Mouse (Mus musculus) ovary, postnatal 36 days (tissue): Measurements from ENCODE around the gene Galk1.

Source experiments
- DNase-seq: peaks from one replicate; pipeline ENCODE4 v3.0.0; 2022; ENCODE audit warnings: low spot score, mixed read lengths

The Galk1 gene

DNA sequence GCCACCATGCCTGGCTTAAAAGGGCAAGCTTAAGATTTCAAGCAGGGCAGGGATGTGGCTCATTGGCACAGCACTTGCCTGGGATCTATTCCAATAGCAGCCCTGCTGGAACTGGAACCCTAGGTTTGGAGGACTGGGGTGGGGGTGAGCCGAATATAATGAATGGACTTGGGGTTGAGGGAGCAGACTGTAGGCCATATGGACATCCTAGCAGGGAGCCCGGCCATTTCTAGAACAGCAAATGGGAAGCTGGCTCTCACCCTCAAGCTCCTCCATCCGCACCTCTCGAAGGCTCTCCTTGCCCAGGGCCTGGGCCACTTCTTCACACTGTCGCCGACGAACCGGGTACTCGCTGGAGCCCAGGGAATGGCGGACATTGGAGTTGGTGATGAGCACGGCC is 2.9 kb downstream of the Galk1 start:
- DNase-seq: no peak

- DNase-seq: no peak
Observed at GRCm38 (mm10) chr11:116008832-116009375, 3.6 kb downstream of the Galk1 start.

DNA sequence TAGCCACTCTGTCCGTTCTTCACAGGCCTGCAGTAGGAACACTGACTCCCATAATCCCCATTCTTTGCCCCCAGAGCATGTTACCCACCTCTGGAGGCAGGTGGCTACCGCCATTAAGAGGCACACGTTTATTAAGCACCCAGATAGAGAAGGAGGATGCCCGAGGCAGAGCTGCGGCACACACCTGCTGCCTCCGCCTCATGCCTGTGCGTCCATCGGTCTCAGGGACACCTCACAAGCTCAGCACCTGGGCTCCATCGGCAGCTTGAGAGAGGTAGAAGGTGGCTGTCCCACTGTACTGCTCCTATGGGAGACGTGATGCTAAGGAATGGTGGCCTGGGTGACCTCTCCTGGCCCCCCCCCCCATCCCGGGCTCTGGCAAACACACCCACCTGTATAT is 4.1 kb downstream of the Galk1 start:
- no peak for DNase-seq

GRCm38 (mm10) chr11:116007095-116007850 is 5.2 kb downstream of the Galk1 start:
- DNase-seq: no peak

GRCm38 (mm10) chr11:116005701-116006419 is 6.7 kb downstream of the Galk1 start:
- no peak for DNase-seq

DNA sequence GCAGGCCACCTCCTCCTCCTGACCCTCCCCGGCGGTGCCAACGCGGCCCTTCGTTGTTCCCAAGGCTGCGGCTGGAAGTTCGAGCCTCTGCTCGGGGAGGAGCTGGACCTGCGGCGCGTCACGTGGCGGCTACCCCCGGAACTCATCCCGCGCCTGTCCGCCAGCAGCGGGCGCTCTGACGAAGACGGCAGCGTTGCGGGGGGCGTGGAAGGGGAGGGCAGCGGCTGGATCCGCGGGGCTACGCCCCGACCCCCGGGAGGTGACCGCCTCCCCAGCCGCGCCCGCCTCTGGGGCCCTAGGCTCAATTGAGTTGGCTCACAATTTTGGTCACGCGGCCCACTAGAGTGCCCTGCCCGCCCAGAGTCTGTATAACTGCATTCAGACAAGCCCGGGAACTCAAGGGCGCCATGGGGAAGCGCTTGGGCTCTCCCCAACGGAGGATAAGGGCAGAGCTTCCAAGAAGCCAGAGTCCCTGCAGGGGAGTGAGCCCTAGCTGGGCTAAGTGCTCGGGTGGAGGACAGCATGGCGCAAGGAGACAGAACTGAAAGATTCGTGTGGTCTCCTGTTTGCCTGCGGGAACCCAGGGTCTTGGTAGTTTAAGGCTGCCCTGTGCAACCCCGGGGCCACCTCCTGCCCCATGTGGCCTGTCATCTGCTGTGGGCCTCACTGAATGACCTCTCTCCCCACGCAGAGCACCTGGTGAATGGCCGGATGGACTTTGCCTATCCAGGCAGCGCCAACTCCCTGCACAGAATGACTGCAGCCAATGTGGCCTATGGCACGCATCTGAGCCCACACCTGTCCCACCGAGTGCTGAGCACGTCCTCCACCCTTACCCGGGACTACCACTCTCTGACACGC is 7.4 kb downstream of the Galk1 start:
- peak; percentile 88 for DNase-seq

DNA sequence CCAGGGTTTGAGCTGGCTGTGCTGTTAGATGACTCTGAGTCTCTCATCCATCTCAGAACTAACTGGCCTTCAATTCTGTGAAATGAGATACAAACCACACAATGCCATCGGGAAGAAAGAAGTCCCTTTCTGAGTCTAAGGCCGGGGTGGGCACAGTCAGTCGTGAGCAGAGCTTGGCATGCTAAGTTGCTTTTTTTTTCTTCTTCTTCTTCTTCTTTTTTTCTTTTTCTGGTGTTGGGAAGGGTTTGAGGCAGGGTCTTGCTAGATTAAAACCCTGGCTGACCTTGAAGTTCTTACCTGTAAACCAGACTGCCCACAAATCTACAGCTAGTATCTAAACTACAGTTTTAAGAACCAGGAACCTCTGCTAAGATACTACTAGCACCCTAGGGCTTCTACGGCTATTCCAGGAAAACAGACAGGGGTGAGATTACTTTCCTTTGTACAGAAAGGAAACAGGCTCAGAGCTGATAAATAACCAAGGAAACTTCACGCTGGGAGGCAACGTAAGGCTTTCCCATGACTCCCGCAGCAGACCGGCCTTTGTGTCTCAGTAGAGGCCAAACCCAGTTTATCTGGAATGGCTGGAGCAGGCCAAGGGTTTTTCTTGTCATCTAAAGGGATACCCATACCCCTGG is 8.2 kb downstream of the Galk1 start:
- no peak for DNase-seq

GRCm38 (mm10) chr11:116002894-116003293 is 9.6 kb downstream of the Galk1 start:
- DNase-seq: no peak

- DNase-seq: no peak
Observed at GRCm38 (mm10) chr11:116001725-116002124, 10.8 kb downstream of the Galk1 start.

GRCm38 (mm10) chr11:116000607-116001006 is 11.9 kb downstream of the Galk1 start:
- no peak for DNase-seq

GRCm38 (mm10) chr11:115999538-116000143 is 12.9 kb downstream of the Galk1 start:
- peak; percentile 70 for DNase-seq

GRCm38 (mm10) chr11:115999027-115999426 is 13.5 kb downstream of the Galk1 start:
- no peak for DNase-seq

DNA sequence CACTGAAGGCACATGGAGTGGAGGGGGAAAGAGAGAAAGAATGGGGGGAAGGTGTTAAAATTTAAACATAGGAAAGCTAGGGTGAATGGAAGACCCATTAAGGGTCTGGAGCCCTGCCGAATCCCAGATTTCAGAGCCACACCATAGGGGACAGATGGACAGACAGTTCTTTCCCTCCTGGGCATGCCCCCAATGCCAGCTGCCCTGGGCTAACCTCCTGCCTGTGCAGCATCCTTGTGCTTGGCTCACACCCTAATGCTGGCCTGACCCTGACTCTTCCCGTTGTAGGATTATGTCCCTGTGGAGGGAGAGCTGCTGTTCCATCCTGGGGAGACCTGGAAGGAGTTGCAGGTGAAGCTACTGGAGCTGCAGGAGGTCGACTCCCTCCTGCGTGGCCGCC is 14.9 kb downstream of the Galk1 start:
- no peak for DNase-seq

GRCm38 (mm10) chr11:115997047-115997446 is 15.5 kb downstream of the Galk1 start:
- DNase-seq: no peak

DNA sequence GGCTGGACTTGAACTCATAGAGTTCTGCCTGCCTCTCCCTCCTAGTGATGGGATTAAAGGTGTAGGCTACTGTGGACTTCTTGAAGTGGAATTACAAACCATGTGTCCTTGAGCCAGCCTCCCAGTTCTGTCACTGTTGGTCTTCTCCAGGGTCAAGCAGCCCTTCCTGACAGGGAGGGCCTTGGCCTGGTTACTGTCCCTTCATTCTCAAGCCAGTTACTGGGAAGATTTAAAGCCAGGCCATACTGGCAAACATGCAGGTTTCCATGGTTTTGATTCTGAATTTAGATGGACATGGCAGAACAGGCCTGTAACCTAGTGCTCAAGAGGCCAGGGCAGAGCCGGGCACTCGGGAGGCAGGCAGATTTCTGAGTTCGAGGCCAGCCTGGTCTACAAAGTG is 17.3 kb downstream of the Galk1 start:
- DNase-seq: no peak

DNA sequence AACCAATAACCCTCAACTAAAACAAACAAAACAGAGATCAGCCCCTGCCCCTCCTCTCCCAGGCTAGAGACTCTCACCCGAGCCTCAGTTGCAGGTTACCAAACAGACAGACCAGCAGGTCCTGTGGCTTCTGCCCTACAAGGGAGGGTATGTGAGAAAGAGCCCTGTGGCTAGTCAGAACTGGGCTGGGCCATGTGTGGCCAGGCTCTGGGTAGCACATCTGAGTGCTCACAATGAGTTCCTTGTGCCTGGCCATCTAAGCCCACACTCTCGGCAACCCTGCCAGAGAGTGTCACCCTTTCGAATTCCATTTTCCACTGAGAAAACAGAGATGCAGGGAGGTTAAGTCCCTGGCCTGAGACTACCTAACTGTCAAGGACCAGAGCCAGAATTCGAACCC is 20.4 kb downstream of the Galk1 start:
- DNase-seq: no peak

DNA sequence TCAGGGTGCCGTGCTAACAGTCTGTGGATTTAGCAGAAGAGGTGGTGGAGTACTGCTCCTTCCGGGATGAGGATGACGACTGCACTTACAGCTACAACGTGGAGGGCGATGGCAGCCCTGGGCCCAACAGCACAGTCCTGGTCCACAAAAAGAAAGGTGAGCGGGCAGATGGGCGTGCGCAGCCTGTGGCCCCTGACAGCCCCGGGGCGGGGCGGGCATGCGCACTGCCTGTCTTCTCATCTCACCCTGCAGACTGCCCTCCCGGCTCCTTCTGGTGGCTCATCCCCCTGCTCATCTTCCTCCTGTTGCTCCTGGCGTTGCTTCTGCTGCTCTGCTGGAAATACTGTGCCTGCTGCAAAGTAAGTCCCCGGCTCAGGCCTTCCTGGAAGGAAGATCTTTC is 22.8 kb downstream of the Galk1 start:
- DNase-seq: no peak

- DNase-seq: no peak
Observed at GRCm38 (mm10) chr11:115983291-115983690, 29.2 kb downstream of the Galk1 start.

- DNase-seq: no peak
Observed at GRCm38 (mm10) chr11:115982472-115982871, 30.0 kb downstream of the Galk1 start.

DNA sequence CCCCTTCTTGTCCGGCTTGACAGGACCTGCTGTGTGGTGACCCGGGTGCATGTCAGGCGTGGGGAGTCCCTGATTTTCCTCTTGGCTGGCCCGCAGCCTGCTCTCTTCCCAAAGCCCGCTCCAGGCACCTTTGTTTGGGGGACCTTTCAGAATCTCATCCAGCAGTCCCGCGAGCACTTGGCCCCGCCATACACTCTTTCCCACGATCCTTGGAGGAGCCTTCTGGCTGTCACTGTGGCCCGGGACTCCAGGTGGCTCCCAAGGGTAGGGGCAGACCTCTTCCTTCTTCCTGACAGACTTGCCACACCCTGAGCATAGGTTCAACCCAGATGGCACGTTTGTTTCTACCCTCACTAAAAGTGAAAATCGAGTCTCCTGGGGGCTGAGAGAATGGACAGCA is 37.0 kb downstream of the Galk1 start:
- no peak for DNase-seq

GRCm38 (mm10) chr11:115975083-115975420 is 37.5 kb downstream of the Galk1 start:
- no peak for DNase-seq
